Mouse (Mus musculus): ENCODE measurements around the gene Map7d1.

DNA sequence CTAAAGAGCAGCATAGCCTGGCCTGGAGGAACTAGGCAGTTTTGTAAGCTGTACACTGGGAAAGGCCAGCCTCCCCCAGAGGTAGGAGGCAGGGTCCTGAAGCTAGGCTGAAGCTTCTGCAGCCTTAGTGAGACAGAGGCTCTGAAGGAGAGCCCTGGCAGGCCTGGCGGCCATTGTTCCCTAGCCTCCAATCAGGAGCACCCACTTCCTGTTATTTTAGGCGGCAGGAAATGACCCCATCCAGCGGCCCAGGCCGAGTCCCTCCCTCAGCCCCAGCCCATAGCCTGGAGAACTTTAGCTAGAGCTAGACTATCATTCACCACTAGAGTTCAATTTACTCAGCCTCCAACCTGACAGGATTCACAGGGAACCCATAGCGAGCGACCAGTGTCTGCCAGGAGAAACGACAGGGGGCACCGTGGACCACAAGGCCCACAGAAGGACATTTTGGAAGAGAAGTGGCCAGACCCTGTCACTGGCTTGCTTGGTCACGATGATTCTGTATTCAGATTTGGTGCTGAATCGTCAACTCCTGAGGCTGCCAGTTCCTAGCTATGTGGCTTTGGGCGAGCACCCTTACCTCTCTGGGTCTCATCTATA, 4.4 kb downstream of the Map7d1 start:
- TF ChIP-seq GATA1 (IDR thresholded peaks at IDR 0.05; ENCODE audit: low read length), result no peak
- TF ChIP-seq TAL1 (IDR thresholded peaks at IDR 0.05; ENCODE audit: low read length), result no peak

Data from erythroblast, embryonic 14.5 days (primary cell).